Mouse (Mus musculus) heart, embryonic 14.5 days (tissue): ENCODE measurements around the gene Desi1. TPM values are rescaled to one million over a fixed set of nuclear protein-coding genes. Genes with fewer than 3 reads are reported as not detected.

ENCODE experiments used
- ATAC-seq: fragments of 200-750 bp; cut with Nextera tagmentation; 2 replicates; pipeline ENCODE4 v1.8.0; 2017; ENCODE audit warnings: low read depth, moderate TSS enrichment; ENCODE audit not compliant: insufficient number of reproducible peaks, insufficient read depth, low FRiP score
- H3K27ac ChIP-seq, 2 experiments: fragments of 200-500 bp in 1 of 2; fragments of 300-500 bp in 1 of 2; sonication (generic) in 1 of 2; replicated peaks in 1 of 2; 2 replicates each; pipeline ENCODE4 v1.5.1; 2012 to 2014; ENCODE audit warnings: low read depth in 2 of 2, low read length in 2 of 2, control low read depth in 1 of 2, mild to moderate bottlenecking in 1 of 2, mixed read lengths in 1 of 2; ENCODE audit not compliant: control insufficient read depth in 1 of 2, insufficient read depth in 1 of 2
- H3K27me3 ChIP-seq: fragments of 300-500 bp; sonication (generic); 2 replicates; pipeline ENCODE4 v1.6.1; 2014; ENCODE audit warnings: mild to moderate bottlenecking, low read length, control low read depth; ENCODE audit not compliant: control insufficient read depth, insufficient read depth
- H3K36me3 ChIP-seq: fragments of 300-500 bp; sonication (generic); 2 replicates; pipeline ENCODE4 v1.6.1; 2014; ENCODE audit warnings: mild to moderate bottlenecking, control low read depth, low read length, mixed read lengths; ENCODE audit not compliant: control insufficient read depth, insufficient read depth
- H3K4me1 ChIP-seq, 2 experiments: fragments of 200-500 bp in 1 of 2; fragments of 300-500 bp in 1 of 2; sonication (generic) in 1 of 2; 2 replicates each; pipeline ENCODE4 v1.6.1; 2012 to 2014; ENCODE audit warnings: low read length in 2 of 2, control low read depth in 1 of 2, mixed read lengths in 1 of 2; ENCODE audit not compliant: control insufficient read depth in 2 of 2, insufficient read depth in 2 of 2
- H3K4me2 ChIP-seq: fragments of 300-500 bp; sonication (generic); 2 replicates; pipeline ENCODE4 v1.6.1; 2014; ENCODE audit warnings: mild to moderate bottlenecking, low read length
- H3K4me3 ChIP-seq, 2 experiments: fragments of 200-500 bp in 1 of 2; fragments of 300-500 bp in 1 of 2; sonication (generic) in 1 of 2; 2 replicates each; pipeline ENCODE4 v1.5.1; 2012 to 2014; ENCODE audit warnings: low read length in 2 of 2, mild to moderate bottlenecking in 2 of 2, control low read depth in 1 of 2, low read depth in 1 of 2, moderate library complexity in 1 of 2; ENCODE audit not compliant: control insufficient read depth in 1 of 2, insufficient read depth in 1 of 2
- H3K9ac ChIP-seq: fragments of 300-500 bp; sonication (generic); 2 replicates; pipeline ENCODE4 v1.6.1; 2014; ENCODE audit warnings: mild to moderate bottlenecking, low read length
- H3K9me3 ChIP-seq: fragments of 300-500 bp; sonication (generic); 2 replicates; pipeline ENCODE4 v1.6.1; 2016; ENCODE audit warnings: low read length, control low read depth; ENCODE audit not compliant: control insufficient read depth
- WGBS: fragments of 180-500 bp; shearing (Covaris S2); extraction: QIAGEN DNeasy Blood & Tissue Kit; methylation state at CpG from one replicate; pipeline ENCODE4 v1.1.7; 2014; 5-methylcytosine and 5-hydroxymethylcytosine counted together
- polyA plus RNA-seq: library from polyadenylated mRNA; unstranded; fragments of >200 nt; fragmentation: Nextera tagmentation; extraction: Ambion mirVana; gene quantifications from 2 replicates; pipeline ENCODE4 v1.2.1, GENCODE M21; 2014

Gene Desi1
- polyA plus RNA-seq, result 19.8 and 21.8 TPM in 2 replicates

GRCm38 (mm10) chr15:82033762-82034161 lies at the start of gene Desi1:
Gene Desi1 (minus strand): TSS chr15:82033862.
- Histone ChIP-seq H3K27me3 (no peaks in the 10 kb centered on the region), H3K9me3 (no peaks in the 10 kb centered on the region), H3K4me1 (no peaks in the 10 kb centered on the region), H3K27ac (no peak within 1 kb of the TSS), H3K9ac (no peak within 1 kb of the TSS), H3K36me3 (peaks cover 76% of the 10 kb centered on the region), H3K4me2 (no peak within 1 kb of the TSS), H3K4me3 (no peak within 1 kb of the TSS)
- ATAC-seq, result no peak
- 88% methylated on average over 4 of the region's 4 CpGs for WGBS

DNA sequence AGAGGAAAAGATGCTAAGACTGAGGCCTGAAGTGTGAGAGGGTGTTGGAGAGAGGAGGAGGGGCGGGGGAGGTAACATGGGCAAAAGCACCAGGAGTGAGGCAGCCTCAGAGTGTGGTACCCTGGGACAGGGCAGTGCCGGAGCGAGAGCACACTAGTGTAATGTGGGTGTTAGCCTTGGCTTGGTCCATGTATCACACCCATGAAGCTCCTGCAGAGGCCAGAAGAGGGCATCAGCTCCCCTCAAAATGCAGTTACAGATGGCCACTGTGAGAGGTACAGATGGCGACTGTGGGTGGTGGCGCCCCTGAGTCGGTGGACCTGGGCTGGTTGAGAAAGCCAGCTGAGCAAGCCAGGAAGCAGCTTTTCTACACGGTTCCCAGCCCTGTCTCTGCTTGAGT lies 47.5 kb upstream of the Desi1 start:
- H3K4me2 ChIP-seq, result no peak overlapping the region
- ATAC-seq, result no peak
- WGBS, result 31% methylated on average over 7 of the region's 7 CpGs

DNA sequence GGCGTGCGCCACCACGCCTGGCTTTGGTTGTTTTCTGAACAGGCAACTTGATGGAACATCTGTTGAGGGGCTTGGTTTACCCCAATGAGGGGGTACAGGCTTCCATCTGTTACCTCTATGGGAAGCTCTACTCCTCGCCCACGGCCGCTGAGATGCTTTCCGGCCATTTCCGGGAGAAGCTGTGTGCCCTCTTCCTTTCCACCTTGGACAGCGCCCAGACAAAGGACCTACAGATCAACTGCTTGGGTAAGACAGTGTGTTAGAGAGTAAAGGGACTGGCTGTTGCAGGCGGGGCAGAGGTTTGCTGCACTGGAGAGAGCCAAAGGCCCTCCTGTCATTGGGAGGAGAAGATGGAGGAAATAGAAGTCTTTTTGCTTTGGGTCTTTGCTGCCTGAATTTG lies 46.2 kb upstream of the Desi1 start:
- Histone ChIP-seq H3K4me1 (no peaks in the 10 kb centered on the region), H3K4me2 (no peak overlapping the region), H3K27me3 (peaks cover 2% of the 10 kb centered on the region; the same call in 1 of the 2 replicates), H3K27ac (no peak overlapping the region), H3K9ac (no peak overlapping the region), H3K4me3 (no peak overlapping the region), H3K9me3 (no peaks in the 10 kb centered on the region), H3K36me3 (no peaks in the 10 kb centered on the region)
- no peak for ATAC-seq
- WGBS, result 44% methylated on average over 10 of the region's 10 CpGs

More for the DNA sequence above, 47.5 kb upstream of the Desi1 start:
- no peaks in the 10 kb centered on the region for H3K9me3 ChIP-seq
- no peak overlapping the region for H3K4me3 ChIP-seq
- H3K36me3 ChIP-seq, result no peaks in the 10 kb centered on the region
- H3K4me1 ChIP-seq, result no peaks in the 10 kb centered on the region
- H3K27me3 ChIP-seq, result no peaks in the 10 kb centered on the region
- H3K9ac ChIP-seq, result no peak overlapping the region
- no peak overlapping the region for H3K27ac ChIP-seq

DNA sequence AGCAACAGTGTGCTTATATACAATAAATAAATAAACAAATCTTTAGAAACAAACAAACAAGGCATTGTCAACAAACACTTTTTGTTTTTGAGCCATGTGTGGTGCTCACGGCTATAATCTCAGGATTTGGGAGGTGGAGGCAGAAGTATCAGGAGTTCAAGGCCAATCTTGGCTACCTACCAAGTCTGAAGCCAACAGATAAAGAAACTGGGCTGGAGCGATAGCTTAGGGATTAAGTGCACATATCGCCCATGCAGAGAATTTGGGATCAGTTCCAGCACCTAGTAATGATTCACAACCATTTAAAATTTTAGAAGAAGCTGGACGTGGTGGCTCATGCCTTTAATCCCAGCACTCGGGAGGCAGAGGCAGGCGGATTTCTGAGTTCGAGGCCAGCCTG lies 39.8 kb upstream of the Desi1 start:
- Histone ChIP-seq H3K4me2 (no peak overlapping the region), H3K27ac (no peak overlapping the region), H3K4me3 (no peak overlapping the region), H3K27me3 (peaks cover 46% of the 10 kb centered on the region), H3K36me3 (no peaks in the 10 kb centered on the region), H3K9ac (no peak overlapping the region), H3K9me3 (peaks cover 9% of the 10 kb centered on the region; the same call in 1 of the 2 replicates), H3K4me1 (no peaks in the 10 kb centered on the region)
- ATAC-seq, result no peak
- WGBS, result 72% methylated on average over 7 of the region's 7 CpGs

GRCm38 (mm10) chr15:82071816-82072469 lies 38.3 kb upstream of the Desi1 start:
- H3K9me3 ChIP-seq, result peaks cover 9% of the 10 kb centered on the region; the same call in 1 of the 2 replicates
- peaks cover 56% of the 10 kb centered on the region for H3K27me3 ChIP-seq
- no peak for ATAC-seq
- H3K9ac ChIP-seq, result no peak overlapping the region
- H3K27ac ChIP-seq, result no peak overlapping the region
- 82% methylated on average over 26 of the region's 26 CpGs for WGBS
- H3K36me3 ChIP-seq, result no peaks in the 10 kb centered on the region
- no peak overlapping the region for H3K4me3 ChIP-seq
- no peak overlapping the region for H3K4me2 ChIP-seq
- H3K4me1 ChIP-seq, result no peaks in the 10 kb centered on the region

DNA sequence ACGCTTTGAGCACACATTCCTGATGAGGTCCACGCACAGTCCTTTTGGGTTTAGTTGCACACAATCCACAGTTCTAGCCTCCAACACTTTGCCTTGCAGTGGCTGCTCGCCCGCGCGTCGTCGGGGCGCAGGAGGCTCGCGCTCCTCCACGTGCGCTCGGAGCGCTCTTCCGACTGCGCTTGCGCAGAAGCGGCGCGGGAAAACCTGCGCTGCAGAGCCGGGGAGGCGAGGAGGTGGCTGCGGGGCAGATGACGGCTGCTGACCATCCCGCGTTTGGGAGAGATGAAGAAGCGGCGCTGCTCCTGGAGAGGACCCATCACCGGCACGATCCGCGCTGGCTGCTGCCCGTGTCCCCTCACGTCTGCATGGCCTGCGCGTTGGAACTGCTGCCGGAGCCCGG lies 36.2 kb upstream of the Desi1 start, which contains the start of gene Mei1:
TSS of gene Mei1 (plus strand) at position 99 of the 400 bp plus-strand sequence.
- no peak within 1 kb of the TSS for H3K27ac ChIP-seq
- H3K9ac ChIP-seq, result no peak within 1 kb of the TSS
- 19% methylated on average over 40 of the region's 40 CpGs for WGBS
- H3K36me3 ChIP-seq, result no peaks in the 10 kb centered on the region
- no peaks in the 10 kb centered on the region for H3K4me1 ChIP-seq
- no peak within 1 kb of the TSS for H3K4me3 ChIP-seq
- no peak for ATAC-seq
- peak within 1 kb of the TSS; percentile 42 for H3K4me2 ChIP-seq
- H3K9me3 ChIP-seq, result peaks cover 9% of the 10 kb centered on the region; the same call in 1 of the 2 replicates
- peaks cover 58% of the 10 kb centered on the region for H3K27me3 ChIP-seq

- Histone ChIP-seq H3K9ac (no peak overlapping the region), H3K27me3 (peaks cover 57% of the 10 kb centered on the region), H3K27ac (no peak overlapping the region), H3K9me3 (peaks cover 7% of the 10 kb centered on the region; the same call in 1 of the 2 replicates), H3K36me3 (no peaks in the 10 kb centered on the region), H3K4me1 (no peaks in the 10 kb centered on the region), H3K4me2 (no peak overlapping the region), H3K4me3 (no peak overlapping the region)
- 10% methylated on average over 7 of the region's 7 CpGs for WGBS
- no peak for ATAC-seq
Observed at GRCm38 (mm10) chr15:82065511-82065910, 31.8 kb upstream of the Desi1 start.

DNA sequence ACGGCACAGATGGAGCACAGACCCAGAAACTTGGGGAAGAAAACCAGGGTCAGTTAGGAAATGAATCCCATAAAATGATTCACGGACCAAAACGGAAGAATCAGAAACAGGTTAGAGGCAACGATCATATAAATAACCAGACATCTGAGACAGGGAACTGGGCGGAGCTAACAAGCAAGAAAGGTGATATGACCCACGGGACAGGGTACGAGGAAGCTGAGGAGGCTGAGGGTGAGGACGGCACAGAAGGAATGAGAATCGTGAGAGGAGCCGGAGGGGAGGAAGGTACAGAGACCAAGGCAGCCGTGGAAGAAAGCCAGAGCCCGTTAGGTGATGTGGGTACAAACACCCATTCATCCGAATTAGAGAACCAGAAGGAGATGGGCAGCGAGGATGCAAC lies 30.2 kb upstream of the Desi1 start:
- Histone ChIP-seq H3K27ac (no peak overlapping the region), H3K4me1 (no peaks in the 10 kb centered on the region), H3K9ac (no peak overlapping the region), H3K4me3 (no peak overlapping the region), H3K27me3 (peaks cover 41% of the 10 kb centered on the region), H3K36me3 (no peaks in the 10 kb centered on the region), H3K9me3 (no peaks in the 10 kb centered on the region), H3K4me2 (no peak overlapping the region)
- 62% methylated on average over 14 of the region's 14 CpGs for WGBS
- ATAC-seq, result no peak
